In the genomic region with DNA sequence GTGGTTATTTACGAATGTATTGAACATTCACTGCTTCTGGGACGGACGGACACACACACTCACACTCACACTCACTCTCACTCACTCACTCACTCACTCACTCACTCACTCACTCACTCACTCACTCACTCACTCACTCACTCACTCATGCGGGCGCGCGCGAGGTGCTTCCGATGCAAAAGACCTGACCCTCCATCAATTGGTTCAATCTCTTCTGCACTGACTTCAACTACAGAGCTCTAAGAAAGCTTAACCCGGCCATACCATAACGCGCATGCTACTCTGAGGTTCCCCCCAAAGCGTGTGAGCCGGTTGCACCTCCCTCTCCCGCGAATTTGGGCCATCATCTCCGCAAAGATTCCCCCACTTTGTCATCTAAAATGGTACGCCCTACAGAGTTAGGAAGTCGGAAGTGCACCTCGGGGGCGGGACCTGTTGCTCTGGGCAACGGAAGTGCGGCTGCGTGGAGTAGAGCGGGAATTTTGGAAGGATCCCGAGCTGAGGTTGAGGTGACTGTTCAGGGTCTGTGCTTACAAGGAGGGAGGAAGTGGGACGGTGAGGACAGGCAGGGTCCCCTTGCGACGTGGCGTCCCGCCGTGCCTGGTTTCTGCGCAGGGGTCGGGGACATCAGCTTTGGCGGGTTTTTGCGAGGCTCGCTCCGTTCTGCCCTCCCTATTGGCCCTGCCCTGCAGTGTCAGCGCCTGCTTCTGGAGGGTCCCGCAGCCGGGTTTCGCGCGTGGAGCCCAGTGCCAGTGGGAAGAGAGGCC, we compare ENCODE assay signal across 8 mouse cellular contexts. TPM values are rescaled to one million over a fixed set of nuclear protein-coding genes. Genes with fewer than 3 reads are reported as not detected.
DNase-seq lines count a peak whose midpoint lies in the region; ATAC-seq and TF ChIP-seq lines count a peak whose summit lies in the region.

A gene (plus strand): TSS at position 47 of the 767 bp plus-strand sequence.

- peak within 1 kb of the TSS; percentile 79 for H3K27ac ChIP-seq in MEL (ENCODE audit: control insufficient read depth, low read depth, low read length)
- H3K27ac ChIP-seq in cerebellum, adult 2 months (ENCODE audit: insufficient read depth, low read length) = peak within 1 kb of the TSS; percentile 44; the same call in 1 of the 2 replicates
- peak within 1 kb of the TSS; percentile 95 for H3K27ac ChIP-seq in forebrain, postnatal 0 days (ENCODE audit: low read depth, low read length)
- H3K27ac ChIP-seq in lung, embryonic 15.5 days = peak within 1 kb of the TSS; percentile 90

- no peaks in the 10 kb centered on the region for H3K9me3 ChIP-seq in MEL (replicated peaks; ENCODE audit: insufficient read depth, low read length)
- H3K9me3 ChIP-seq in forebrain, postnatal 0 days (ENCODE audit: low read length) = no peaks in the 10 kb centered on the region
- H3K9me3 ChIP-seq in lung, embryonic 15.5 days = no peaks in the 10 kb centered on the region

- no peak for TF ChIP-seq RAD21 in MEL (IDR thresholded peaks at IDR 0.05; ENCODE audit: low read depth, low read length)

- no peak for TF ChIP-seq CTCF in MEL (IDR thresholded peaks at IDR 0.05 in 2 of 3, conservative IDR thresholded peaks at IDR 0.05 in 1 of 3; ENCODE audit: control insufficient read depth in 1 of 3, insufficient read depth in 1 of 3, low read depth in 2 of 3, low read length in 3 of 3, poor library complexity in 1 of 3, severe bottlenecking in 1 of 3)
- no peak for TF ChIP-seq CTCF in cerebellum, adult 2 months (IDR thresholded peaks at IDR 0.05; ENCODE audit: borderline replicate concordance, insufficient read depth, low read depth, low read length)
- 0 out of 2 replicates have a peak, but pooled peaks have one; percentile 13 for TF ChIP-seq CTCF in forebrain, postnatal 0 days (IDR thresholded peaks at IDR 0.05; ENCODE audit: low read depth)

- WGBS in cerebellum, adult 2 months = under 1% methylated on average over 44 of the region's 44 CpGs
- WGBS in forebrain, postnatal 0 days = under 1% methylated on average over 44 of the region's 44 CpGs
- WGBS in lung, embryonic 15.5 days = under 1% methylated on average over 44 of the region's 44 CpGs

- peaks cover 0 to 5% of the 10 kb centered on the region in 2 experiments; a peak in 2 of 4 replicates for H3K4me1 ChIP-seq in MEL (ENCODE audit: control insufficient read depth in 1 of 2, insufficient read depth in 2 of 2, low read length in 2 of 2)
- no peaks in the 10 kb centered on the region for H3K4me1 ChIP-seq in cerebellum, adult 2 months (ENCODE audit: control insufficient read depth, insufficient read depth, low read length)
- no peaks in the 10 kb centered on the region for H3K4me1 ChIP-seq in forebrain, postnatal 0 days (ENCODE audit: insufficient read depth)
- H3K4me1 ChIP-seq in lung, embryonic 15.5 days = peaks cover 10% of the 10 kb centered on the region; the same call in 1 of the 2 replicates

- peaks cover 3% of the 10 kb centered on the region; the same call in 1 of the 2 replicates for H3K79me2 ChIP-seq in MEL (ENCODE audit: control insufficient read depth, insufficient read depth, low read length, poor library complexity)

- peak within 1 kb of the TSS; percentile 86 for H3K9ac ChIP-seq in MEL (ENCODE audit: control insufficient read depth, low read depth, low read length, poor library complexity, severe bottlenecking)
- peak within 1 kb of the TSS; percentile 78 for H3K9ac ChIP-seq in forebrain, postnatal 0 days
- peak within 1 kb of the TSS; percentile 80 for H3K9ac ChIP-seq in lung, embryonic 15.5 days

- H3K4me3 ChIP-seq in MEL (ENCODE audit: control insufficient read depth in 1 of 2, insufficient read depth in 1 of 2, low read depth in 2 of 2, low read length in 2 of 2) = peak within 1 kb of the TSS; percentile 60 to 86
- H3K4me3 ChIP-seq in cerebellum, adult 2 months (replicated peaks; ENCODE audit: insufficient read depth, low read depth, low read length) = peak within 1 kb of the TSS; percentile 88
- peak within 1 kb of the TSS; percentile 53 for H3K4me3 ChIP-seq in forebrain, postnatal 0 days (ENCODE audit: low read depth, low read length)
- H3K4me3 ChIP-seq in lung, embryonic 15.5 days = peak within 1 kb of the TSS; percentile 87

- H3K27me3 ChIP-seq in MEL (ENCODE audit: control insufficient read depth in 1 of 2, insufficient read depth in 2 of 2, low read length in 2 of 2) = no peaks in the 10 kb centered on the region
- H3K27me3 ChIP-seq in cerebellum, adult 2 months (ENCODE audit: control insufficient read depth, insufficient read depth, low read length) = no peaks in the 10 kb centered on the region
- H3K27me3 ChIP-seq in forebrain, postnatal 0 days (ENCODE audit: insufficient read depth, low read length) = no peaks in the 10 kb centered on the region
- H3K27me3 ChIP-seq in lung, embryonic 15.5 days = no peaks in the 10 kb centered on the region

- H3K36me3 ChIP-seq in MEL (ENCODE audit: control insufficient read depth in 1 of 2, insufficient read depth in 2 of 2, low read length in 2 of 2) = peaks cover 0 to 8% of the 10 kb centered on the region in 2 experiments; a peak in 2 of 4 replicates
- no peaks in the 10 kb centered on the region for H3K36me3 ChIP-seq in forebrain, postnatal 0 days (ENCODE audit: insufficient read depth)
- H3K36me3 ChIP-seq in lung, embryonic 15.5 days = no peaks in the 10 kb centered on the region

- no peak for TF ChIP-seq EP300 in MEL (IDR thresholded peaks at IDR 0.05; ENCODE audit: low read depth in 1 of 2, low read length in 2 of 2)

- ATAC-seq in forebrain, postnatal 0 days = peak; percentile 97
- peak; percentile 93 for ATAC-seq in lung, embryonic 15.5 days (ENCODE audit: borderline replicate concordance, extremely low read depth, low FRiP score, low TSS enrichment)

- peak; percentile 74 to 84 for TF ChIP-seq POLR2A in MEL (IDR thresholded peaks at IDR 0.05; ENCODE audit: control insufficient read depth in 1 of 2, insufficient read depth in 1 of 2, low read depth in 1 of 2, low read length in 2 of 2, poor library complexity in 1 of 2)
- peak; percentile 25; the same call in 1 of the 2 replicates for TF ChIP-seq POLR2A in cerebellum, adult 2 months (IDR thresholded peaks at IDR 0.05; ENCODE audit: borderline replicate concordance, insufficient read depth, low read length)

- H3K4me2 ChIP-seq in forebrain, postnatal 0 days (ENCODE audit: low read depth) = peak within 1 kb of the TSS; percentile 94
- peak within 1 kb of the TSS; percentile 96 for H3K4me2 ChIP-seq in lung, embryonic 15.5 days

- peak; percentile 97 for DNase-seq in MEL (ENCODE audit: low read depth, low spot score)
- peak; percentile 92 to 94 for DNase-seq in cerebellum, adult 2 months
- peak; percentile 97 for DNase-seq in forebrain, postnatal 0 days
- peak; percentile 97 for DNase-seq in heart, postnatal 4 days
- DNase-seq in layer of hippocampus, adult 8-10 months (ENCODE audit: low spot score in 2 of 2) = peak; percentile 88 to 94
- DNase-seq in ovary, adult 18-20 months (ENCODE audit: low spot score) = peak; percentile 81
- DNase-seq in thymus, postnatal 0 days (ENCODE audit: low spot score) = peak; percentile 95

TF ChIP-seq in MEL, 35 proteins besides CTCF, POLR2A, EP300 and RAD21 (continues in another document):
- peak; percentile 80 for TF ChIP-seq TBP (IDR thresholded peaks at IDR 0.05; ENCODE audit: low read depth, low read length)
- no peak for TF ChIP-seq ZC3H11A (IDR thresholded peaks at IDR 0.05; ENCODE audit: low read depth, low read length)
- TF ChIP-seq MYB (IDR thresholded peaks at IDR 0.05; ENCODE audit: low read depth, low read length) = no peak
- 0 out of 2 replicates have a peak, but pooled peaks have one; percentile 24 for TF ChIP-seq BHLHE40 (IDR thresholded peaks at IDR 0.05; ENCODE audit: borderline replicate concordance, low read depth, low read length)
- TF ChIP-seq POLR2AphosphoS5 (IDR thresholded peaks at IDR 0.05; ENCODE audit: borderline replicate concordance, low read depth, low read length) = no peak
- TF ChIP-seq MAZ (IDR thresholded peaks at IDR 0.05; ENCODE audit: low read depth, low read length) = no peak
- 0 out of 2 replicates have a peak, but pooled peaks have one; percentile 5 for TF ChIP-seq ETS1 (IDR thresholded peaks at IDR 0.05; ENCODE audit: low read depth, low read length)
- peak; percentile 88 for TF ChIP-seq ELF1 (IDR thresholded peaks at IDR 0.05; ENCODE audit: low read depth, low read length)
- TF ChIP-seq MEF2A (IDR thresholded peaks at IDR 0.05; ENCODE audit: extremely low read depth, insufficient replicate concordance, low read depth, low read length, poor library complexity, severe bottlenecking) = no peak
- TF ChIP-seq UBTF (IDR thresholded peaks at IDR 0.05; ENCODE audit: borderline replicate concordance, insufficient read depth, low read depth, low read length) = no peak
- TF ChIP-seq MAX (IDR thresholded peaks at IDR 0.05; ENCODE audit: low read length) = peak; percentile 79; the same call in 1 of the 2 replicates
- TF ChIP-seq MAFK (IDR thresholded peaks at IDR 0.05; ENCODE audit: borderline replicate concordance, low read depth, low read length) = no peak
- TF ChIP-seq POLR2AphosphoS2 (IDR thresholded peaks at IDR 0.05; ENCODE audit: low read length) = peak; percentile 62; the same call in 1 of the 2 replicates
- peak; percentile 99 for TF ChIP-seq CHD1 (IDR thresholded peaks at IDR 0.05; ENCODE audit: low read depth, low read length)
- peak; percentile 61; the same call in 1 of the 2 replicates for TF ChIP-seq MYC (IDR thresholded peaks at IDR 0.05; ENCODE audit: low read depth, low read length)
- TF ChIP-seq ZMIZ1 (IDR thresholded peaks at IDR 0.05; ENCODE audit: low read depth, low read length) = peak; percentile 47; the same call in 1 of the 2 replicates
- TF ChIP-seq GABPA (IDR thresholded peaks at IDR 0.05; ENCODE audit: low read depth, low read length) = no peak
- peak; percentile 82 for TF ChIP-seq HCFC1 (IDR thresholded peaks at IDR 0.05; ENCODE audit: low read depth, low read length)
- TF ChIP-seq TCF12 (IDR thresholded peaks at IDR 0.05; ENCODE audit: low read depth, low read length) = 0 out of 2 replicates have a peak, but pooled peaks have one; percentile 24
- no peak for TF ChIP-seq GATA1 (IDR thresholded peaks at IDR 0.05; ENCODE audit: low read depth, low read length)

RNA-seq across cellular contexts. Expression of the gene that starts here (rescaled TPM):
- total RNA-seq in MEL (2012; rRNA removed) = 6.9 and 8.4 TPM in 2 replicates
- 1 to 10 TPM in 1 of 2 experiments, not detected in 1; 9.0 TPM for polyA plus RNA-seq in MEL (2012; ENCODE audit: insufficient read depth in 1 of 2, insufficient read length in 2 of 2, low read depth in 1 of 2, low replicate concordance in 2 of 2, missing spikeins in 1 of 2)
- polyA plus RNA-seq in cerebellum, adult 2 months (2012; rRNA removed) = 0.33 and 0.34 TPM in 2 replicates
- 1.9 and 2.1 TPM in 2 replicates for total RNA-seq in forebrain, postnatal 0 days (2014; rRNA removed)
- 1.2 and 1.4 TPM in 2 replicates for polyA plus RNA-seq in forebrain, postnatal 0 days (2015; fragmentation: Nextera tagmentation; extraction: Ambion mirVana)
- 1 to 10 TPM; 7.0 to 8.1 TPM for total RNA-seq in heart, postnatal 4 days (2021)
- total RNA-seq in layer of hippocampus, adult 8-10 months (2022) = under 1 TPM; 0.18 to 0.66 (median 0.41) TPM
- polyA plus RNA-seq in lung, embryonic 15.5 days (2015; fragmentation: Nextera tagmentation; extraction: Ambion mirVana) = 14.5 and 15.1 TPM in 2 replicates
- 9.7 and 9.8 TPM in 2 replicates for polyA plus RNA-seq in thymus, postnatal 0 days (2015; fragmentation: Nextera tagmentation; extraction: Ambion mirVana)

Comparison
In these comparisons a context has a peak if more than half of its experiments do, and no peak if none do; other contexts are left out.
1. Peak in every context shown above with its lines: DNase-seq, ATAC-seq, H3K4me3 ChIP-seq and H3K27ac ChIP-seq.
2. Peak in DNase-seq, H3K4me3 ChIP-seq and H3K27ac ChIP-seq in cerebellum, adult 2 months; RNA of the gene not detected or under 1 TPM.
3. Peak in DNase-seq in layer of hippocampus, adult 8-10 months; RNA of the gene not detected or under 1 TPM.
4. H3K27ac ChIP-seq: peak in every context shown above with its lines; median percentile 95 in forebrain, postnatal 0 days; 90 in lung, embryonic 15.5 days; 79 in MEL; 44 in cerebellum, adult 2 months.